ENCODE assay signal across 7 mouse cellular contexts in the genomic region with DNA sequence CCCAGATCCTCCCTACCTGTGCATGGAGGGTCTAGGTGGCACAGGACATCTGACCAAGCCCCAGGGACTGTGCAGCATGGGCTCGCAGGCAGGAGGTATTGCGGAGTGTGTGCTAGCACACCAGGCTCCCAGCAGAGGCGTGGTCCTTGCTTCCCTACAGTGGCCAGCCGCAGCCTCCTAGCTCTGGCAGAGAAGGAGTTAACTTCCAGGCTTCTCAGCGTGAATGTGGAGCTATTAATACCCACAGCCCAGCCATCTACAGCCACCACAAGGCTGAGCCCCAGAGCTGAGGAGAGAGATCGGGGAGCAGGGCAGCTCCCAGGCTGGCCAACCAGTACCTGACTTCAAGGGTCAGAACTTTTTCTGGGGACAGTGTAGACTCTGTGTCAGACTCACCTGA. TPM values are rescaled to one million over a fixed set of nuclear protein-coding genes. Genes with fewer than 3 reads are reported as not detected.
DNase-seq lines count a peak whose midpoint lies in the region.

No protein-coding gene starts in this region.

- peaks cover 42% of the 10 kb centered on the region for H3K27me3 ChIP-seq in limb, embryonic 10.5 days (ENCODE audit: low read depth, poor library complexity, severe bottlenecking)

- H3K9me3 ChIP-seq in limb, embryonic 10.5 days (replicated peaks): no peaks in the 10 kb centered on the region

- H3K27ac ChIP-seq in limb, embryonic 10.5 days: peak overlapping the region; percentile 42; the same call in 1 of the 2 replicates

- no peaks in the 10 kb centered on the region for H3K36me3 ChIP-seq in limb, embryonic 10.5 days

- peak overlapping the region; percentile 26; the same call in 1 of the 2 replicates for H3K4me3 ChIP-seq in limb, embryonic 10.5 days

- WGBS in limb, embryonic 10.5 days: 9% methylated on average over 6 of the region's 6 CpGs

- DNase-seq in cerebellum, adult 18-20 months: peak; percentile 75
- peak; percentile 44 to 51 for DNase-seq in cerebellum, postnatal 10 days
- peak; percentile 63 to 68 for DNase-seq in heart, adult 18-20 months
- DNase-seq in limb, embryonic 10.5 days (ENCODE audit: low spot score): peak; percentile 38
- DNase-seq in urinary bladder, adult 2 months (ENCODE audit: low spot score): no peak
- DNase-seq in urinary bladder, postnatal 14 days (ENCODE audit: low spot score): no peak
- DNase-seq in right cerebral cortex, postnatal 25 days: no peak

- peaks cover 15% of the 10 kb centered on the region for H3K4me1 ChIP-seq in limb, embryonic 10.5 days

RNA-seq across cellular contexts. Expression of gene Sbk1, which starts 24.3 kb away (rescaled TPM):
- total RNA-seq in heart, adult 18-20 months (2021): 10 to 100 TPM; 72.3 to 73.8 TPM
- 83.4 and 122 TPM in 2 replicates for polyA plus RNA-seq in limb, embryonic 10.5 days (2016; fragmentation: Nextera tagmentation; extraction: Ambion mirVana)
- polyA plus RNA-seq in urinary bladder, adult 2 months (2012; rRNA removed): 2.7 and 3.7 TPM in 2 replicates

RNA-seq across cellular contexts. Expression of gene Xpo6, which starts 47.8 kb away (rescaled TPM):
- total RNA-seq in heart, adult 18-20 months (2021): 10 to 100 TPM; 11.7 to 17.1 TPM
- 74.7 and 80.1 TPM in 2 replicates for polyA plus RNA-seq in limb, embryonic 10.5 days (2016; fragmentation: Nextera tagmentation; extraction: Ambion mirVana)
- 81.2 and 83.4 TPM in 2 replicates for polyA plus RNA-seq in urinary bladder, adult 2 months (2012; rRNA removed)

Comparison
In these comparisons a context has a peak if more than half of its experiments do, and no peak if none do; other contexts are left out.
1. DNase-seq: peak in cerebellum, adult 18-20 months (2 of 2), cerebellum, postnatal 10 days (2 of 2), heart, adult 18-20 months (2 of 2) and limb, embryonic 10.5 days (single experiment); none in urinary bladder, adult 2 months (single experiment), urinary bladder, postnatal 14 days (single experiment) and right cerebral cortex, postnatal 25 days (single experiment).
2. RNA of gene Sbk1, which starts 24.3 kb away (polyA plus RNA-seq): 83.4 to 122 TPM in limb, embryonic 10.5 days; 2.7 to 3.7 TPM in urinary bladder, adult 2 months; every median in the first group is over 10 times any median in the second.